Mouse (Mus musculus): ENCODE data around the gene Mmp19. TPM values are rescaled to one million over a fixed set of nuclear protein-coding genes. Genes with fewer than 3 reads are reported as not detected.

The Mmp19 gene
- polyA plus RNA-seq, 2 experiments = 1.1 to 1.4 TPM

- H3K4me3 ChIP-seq (replicated peaks; ENCODE audit: low read length) = no peak overlapping the region
- no peak overlapping the region for H3K27ac ChIP-seq (replicated peaks; ENCODE audit: low read depth, low read length)
- no peak for DNase-seq (ENCODE audit: low spot score)
- 100% methylated on average over 1 of the region's 1 CpGs for WGBS
- no peak for ATAC-seq (ENCODE audit: low FRiP score, low read depth)
- H3K36me3 ChIP-seq (ENCODE audit: control insufficient read depth, insufficient read depth, low read length) = no peaks in the 10 kb centered on the region
- H3K4me2 ChIP-seq (replicated peaks; ENCODE audit: low read depth, low read length, severe bottlenecking) = no peak overlapping the region
- H3K27me3 ChIP-seq (ENCODE audit: control insufficient read depth, insufficient read depth, low read length) = no peaks in the 10 kb centered on the region
- no peak overlapping the region for H3K9ac ChIP-seq (ENCODE audit: low read depth, low read length, severe bottlenecking)
- no peaks in the 10 kb centered on the region for H3K9me3 ChIP-seq (ENCODE audit: control insufficient read depth, low read length)
- TF ChIP-seq POLR2A (IDR thresholded peaks at IDR 0.05; ENCODE audit: borderline replicate concordance, extremely low read depth, insufficient read depth, insufficient read length) = no peak
- H3K4me1 ChIP-seq (ENCODE audit: control insufficient read depth, insufficient read depth, low read length) = peaks cover 10% of the 10 kb centered on the region
These were observed 10.5 kb upstream of the Mmp19 start for GRCm38 (mm10) chr10:128780200-128780599.

GRCm38 (mm10) chr10:128792041-128792440 is 1.3 kb downstream of the Mmp19 start:
- no peaks in the 10 kb centered on the region for H3K36me3 ChIP-seq (ENCODE audit: control insufficient read depth, insufficient read depth, low read length)
- H3K9me3 ChIP-seq (ENCODE audit: control insufficient read depth, low read length) = no peaks in the 10 kb centered on the region
- H3K4me3 ChIP-seq (replicated peaks; ENCODE audit: low read length) = no peak overlapping the region
- H3K4me2 ChIP-seq (replicated peaks; ENCODE audit: low read depth, low read length, severe bottlenecking) = no peak overlapping the region
- H3K4me1 ChIP-seq (ENCODE audit: control insufficient read depth, insufficient read depth, low read length) = no peaks in the 10 kb centered on the region
- DNase-seq (ENCODE audit: low spot score) (no peak), ATAC-seq (ENCODE audit: low FRiP score, low read depth) (no peak)
- H3K27me3 ChIP-seq (ENCODE audit: control insufficient read depth, insufficient read depth, low read length) = no peaks in the 10 kb centered on the region
- H3K27ac ChIP-seq (replicated peaks; ENCODE audit: low read depth, low read length) = no peak overlapping the region
- no peak for TF ChIP-seq POLR2A (IDR thresholded peaks at IDR 0.05; ENCODE audit: borderline replicate concordance, extremely low read depth, insufficient read depth, insufficient read length)
- H3K9ac ChIP-seq (ENCODE audit: low read depth, low read length, severe bottlenecking) = no peak overlapping the region

GRCm38 (mm10) chr10:128793258-128793657 is 2.5 kb downstream of the Mmp19 start:
- no peaks in the 10 kb centered on the region for H3K27me3 ChIP-seq (ENCODE audit: control insufficient read depth, insufficient read depth, low read length)

GRCm38 (mm10) chr10:128794391-128794790 is 3.7 kb downstream of the Mmp19 start:
- TF ChIP-seq POLR2A (IDR thresholded peaks at IDR 0.05; ENCODE audit: borderline replicate concordance, extremely low read depth, insufficient read depth, insufficient read length) = no peak
- Histone ChIP-seq H3K27me3 (ENCODE audit: control insufficient read depth, insufficient read depth, low read length) (no peaks in the 10 kb centered on the region), H3K27ac (replicated peaks; ENCODE audit: low read depth, low read length) (no peak overlapping the region), H3K4me1 (ENCODE audit: control insufficient read depth, insufficient read depth, low read length) (no peaks in the 10 kb centered on the region), H3K36me3 (ENCODE audit: control insufficient read depth, insufficient read depth, low read length) (peaks cover 9% of the 10 kb centered on the region; the same call in 1 of the 2 replicates), H3K4me3 (replicated peaks; ENCODE audit: low read length) (no peak overlapping the region), H3K9ac (ENCODE audit: low read depth, low read length, severe bottlenecking) (no peak overlapping the region), H3K4me2 (replicated peaks; ENCODE audit: low read depth, low read length, severe bottlenecking) (no peak overlapping the region), H3K9me3 (ENCODE audit: control insufficient read depth, low read length) (no peaks in the 10 kb centered on the region)
- ATAC-seq (ENCODE audit: low FRiP score, low read depth) (no peak), DNase-seq (ENCODE audit: low spot score) (no peak)
- WGBS = 83% methylated on average over 5 of the region's 5 CpGs

More at GRCm38 (mm10) chr10:128793258-128793657, 2.5 kb downstream of the Mmp19 start:
- Histone ChIP-seq H3K4me2 (replicated peaks; ENCODE audit: low read depth, low read length, severe bottlenecking) (no peak overlapping the region), H3K36me3 (ENCODE audit: control insufficient read depth, insufficient read depth, low read length) (peaks cover 5% of the 10 kb centered on the region; the same call in 1 of the 2 replicates), H3K4me3 (replicated peaks; ENCODE audit: low read length) (no peak overlapping the region), H3K9me3 (ENCODE audit: control insufficient read depth, low read length) (no peaks in the 10 kb centered on the region), H3K9ac (ENCODE audit: low read depth, low read length, severe bottlenecking) (no peak overlapping the region), H3K4me1 (ENCODE audit: control insufficient read depth, insufficient read depth, low read length) (no peaks in the 10 kb centered on the region), H3K27ac (replicated peaks; ENCODE audit: low read depth, low read length) (no peak overlapping the region)
- DNase-seq (ENCODE audit: low spot score) (no peak), ATAC-seq (ENCODE audit: low FRiP score, low read depth) (no peak)
- TF ChIP-seq POLR2A (IDR thresholded peaks at IDR 0.05; ENCODE audit: borderline replicate concordance, extremely low read depth, insufficient read depth, insufficient read length) = no peak
- WGBS = 94% methylated on average over 1 of the region's 1 CpGs

GRCm38 (mm10) chr10:128795581-128795980 is 4.9 kb downstream of the Mmp19 start:
- no peak overlapping the region for H3K4me3 ChIP-seq (replicated peaks; ENCODE audit: low read length)
- no peak for TF ChIP-seq POLR2A (IDR thresholded peaks at IDR 0.05; ENCODE audit: borderline replicate concordance, extremely low read depth, insufficient read depth, insufficient read length)
- no peaks in the 10 kb centered on the region for H3K27me3 ChIP-seq (ENCODE audit: control insufficient read depth, insufficient read depth, low read length)
- no peak overlapping the region for H3K9ac ChIP-seq (ENCODE audit: low read depth, low read length, severe bottlenecking)
- no peaks in the 10 kb centered on the region for H3K4me1 ChIP-seq (ENCODE audit: control insufficient read depth, insufficient read depth, low read length)
- no peaks in the 10 kb centered on the region for H3K9me3 ChIP-seq (ENCODE audit: control insufficient read depth, low read length)
- H3K4me2 ChIP-seq (replicated peaks; ENCODE audit: low read depth, low read length, severe bottlenecking) = no peak overlapping the region
- 92% methylated on average over 3 of the region's 3 CpGs for WGBS
- DNase-seq (ENCODE audit: low spot score) (no peak), ATAC-seq (ENCODE audit: low FRiP score, low read depth) (no peak)
- H3K36me3 ChIP-seq (ENCODE audit: control insufficient read depth, insufficient read depth, low read length) = peaks cover 18% of the 10 kb centered on the region
- H3K27ac ChIP-seq (replicated peaks; ENCODE audit: low read depth, low read length) = no peak overlapping the region

- peaks cover 31% of the 10 kb centered on the region for H3K36me3 ChIP-seq (ENCODE audit: control insufficient read depth, insufficient read depth, low read length)
- no peak for ATAC-seq (ENCODE audit: low FRiP score, low read depth)
- 94% methylated on average over 8 of the region's 8 CpGs for WGBS
These were observed 8.0 kb downstream of the Mmp19 start for GRCm38 (mm10) chr10:128798676-128799075.

More at GRCm38 (mm10) chr10:128798676-128799075, 8.0 kb downstream of the Mmp19 start:
- Histone ChIP-seq H3K9ac (ENCODE audit: low read depth, low read length, severe bottlenecking) (no peak overlapping the region), H3K27ac (replicated peaks; ENCODE audit: low read depth, low read length) (no peak overlapping the region), H3K27me3 (ENCODE audit: control insufficient read depth, insufficient read depth, low read length) (no peaks in the 10 kb centered on the region), H3K9me3 (ENCODE audit: control insufficient read depth, low read length) (no peaks in the 10 kb centered on the region), H3K4me1 (ENCODE audit: control insufficient read depth, insufficient read depth, low read length) (peaks cover 11% of the 10 kb centered on the region), H3K4me3 (replicated peaks; ENCODE audit: low read length) (no peak overlapping the region), H3K4me2 (replicated peaks; ENCODE audit: low read depth, low read length, severe bottlenecking) (no peak overlapping the region)
- DNase-seq (ENCODE audit: low spot score) = no peak
- TF ChIP-seq POLR2A (IDR thresholded peaks at IDR 0.05; ENCODE audit: borderline replicate concordance, extremely low read depth, insufficient read depth, insufficient read length) = no peak
